Mouse (Mus musculus) hindbrain, embryonic 15.5 days (tissue): ENCODE data around the gene H2-Oa. TPM values are rescaled to one million over a fixed set of nuclear protein-coding genes. Genes with fewer than 3 reads are reported as not detected.
A peak's percentile ranks its signal among the peaks of the same experiment; 100 is the strongest.

Experiments used
- ATAC-seq: fragments of 200-750 bp; cut with Nextera tagmentation; 2 replicates; pipeline ENCODE4 v1.8.0; 2017; ENCODE audit warnings: low read depth, moderate number of reproducible peaks, moderate TSS enrichment; ENCODE audit not compliant: low FRiP score
- H3K27ac ChIP-seq: fragments of 300-500 bp; sonication (generic); replicated peaks from 2 replicates; pipeline ENCODE4 v1.5.1; 2015; ENCODE audit warnings: mild to moderate bottlenecking, inconsistent platforms
- H3K27me3 ChIP-seq: fragments of 300-500 bp; sonication (generic); 2 replicates; pipeline ENCODE4 v1.6.1; 2015; ENCODE audit warnings: control low read depth, inconsistent platforms
- H3K36me3 ChIP-seq: fragments of 300-500 bp; sonication (generic); 2 replicates; pipeline ENCODE4 v1.6.1; 2015; ENCODE audit warnings: control low read depth, inconsistent platforms
- H3K4me1 ChIP-seq: fragments of 300-500 bp; sonication (generic); replicated peaks from 2 replicates; pipeline ENCODE4 v1.6.1; 2015; ENCODE audit warnings: control low read depth, inconsistent platforms
- H3K4me2 ChIP-seq: fragments of 300-500 bp; sonication (generic); 2 replicates; pipeline ENCODE4 v1.6.1; 2015; ENCODE audit warnings: moderate library complexity, mild to moderate bottlenecking, inconsistent platforms
- H3K4me3 ChIP-seq: fragments of 300-500 bp; sonication (generic); 2 replicates; pipeline ENCODE4 v1.5.1; 2015; ENCODE audit warnings: mild to moderate bottlenecking, inconsistent platforms
- H3K9ac ChIP-seq: fragments of 300-500 bp; sonication (generic); 2 replicates; pipeline ENCODE4 v1.6.1; 2015; ENCODE audit warnings: inconsistent platforms
- H3K9me3 ChIP-seq: fragments of 300-500 bp; sonication (generic); 2 replicates; pipeline ENCODE4 v1.6.1; 2016; ENCODE audit warnings: control low read depth, inconsistent platforms
- WGBS: fragments of 180-500 bp; shearing (Covaris S2); methylation state at CpG from one replicate; pipeline ENCODE4 v1.1.7; 2015; 5-methylcytosine and 5-hydroxymethylcytosine counted together
- polyA plus RNA-seq: library from polyadenylated mRNA; unstranded; fragments of >200 nt; fragmentation: Nextera tagmentation; extraction: Ambion mirVana; gene quantifications from 2 replicates; pipeline ENCODE4 v1.2.1, GENCODE M21; 2015

H2-Oa gene
- polyA plus RNA-seq, 1 experiment from 2014 or later = 0.14 TPM

DNA sequence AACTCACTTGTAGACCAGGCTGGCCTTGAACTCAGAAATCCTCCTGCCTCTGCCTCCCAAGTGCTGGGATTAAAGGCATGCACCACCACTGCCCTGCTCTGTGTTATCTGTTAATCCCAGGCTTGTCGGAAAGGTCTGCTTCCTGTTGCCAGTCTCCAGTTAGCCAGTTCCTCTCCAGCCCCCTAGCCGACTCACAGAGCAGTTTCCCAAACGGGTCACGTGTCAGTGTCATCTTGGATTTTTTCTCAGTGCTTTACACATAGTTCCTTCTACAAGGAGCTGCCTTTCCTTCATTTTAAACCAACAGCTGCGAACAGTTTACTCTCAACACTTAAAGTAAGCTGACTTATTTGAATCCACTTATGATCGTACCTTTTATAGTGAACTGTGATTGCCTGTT lies 32.5 kb downstream of the H2-Oa start:
- Histone ChIP-seq H3K4me3 (no peak overlapping the region), H3K27me3 (no peaks in the 10 kb centered on the region), H3K9me3 (no peaks in the 10 kb centered on the region), H3K4me1 (peaks cover 39% of the 10 kb centered on the region), H3K4me2 (peak overlapping the region; percentile 88; the same call in 1 of the 2 replicates), H3K9ac (no peak overlapping the region), H3K27ac (no peak overlapping the region), H3K36me3 (no peaks in the 10 kb centered on the region)
- ATAC-seq = no peak
- 90% methylated on average over 6 of the region's 6 CpGs for WGBS

DNA sequence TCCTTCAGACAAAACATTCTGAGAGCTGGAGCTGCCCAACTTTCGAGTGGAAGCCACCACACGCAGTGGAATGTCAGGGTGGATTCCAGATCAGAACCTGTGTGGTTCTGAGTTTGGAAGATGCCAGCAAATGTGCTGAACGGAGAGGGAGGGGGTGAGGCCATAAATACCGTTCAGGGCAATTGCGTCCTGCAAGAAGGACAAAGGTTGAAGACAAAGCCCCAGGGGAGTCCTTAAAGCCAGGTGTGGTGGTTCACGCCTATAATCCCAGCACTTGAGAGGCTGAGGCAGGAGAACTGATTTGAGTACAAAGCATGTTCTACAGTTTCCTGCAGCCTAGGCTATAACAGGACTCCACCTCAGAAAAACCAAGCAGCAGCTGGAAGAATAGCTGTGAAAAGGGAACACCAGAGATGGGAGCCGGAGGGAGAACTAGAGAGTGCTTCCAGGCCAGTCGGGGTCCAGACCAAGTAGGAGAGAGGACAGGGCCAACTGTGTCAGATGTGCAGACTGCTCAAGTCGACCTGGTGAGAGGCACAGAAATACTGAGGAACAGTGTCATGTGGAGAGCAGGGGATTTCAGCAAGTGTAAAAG lies 34.8 kb downstream of the H2-Oa start:
- 59% methylated on average over 9 of the region's 9 CpGs for WGBS
- Histone ChIP-seq H3K27me3 (no peaks in the 10 kb centered on the region), H3K4me2 (no peak overlapping the region), H3K27ac (no peak overlapping the region), H3K4me3 (no peak overlapping the region), H3K9me3 (no peaks in the 10 kb centered on the region), H3K4me1 (peaks cover 39% of the 10 kb centered on the region), H3K36me3 (no peaks in the 10 kb centered on the region), H3K9ac (no peak overlapping the region)
- no peak for ATAC-seq

DNA sequence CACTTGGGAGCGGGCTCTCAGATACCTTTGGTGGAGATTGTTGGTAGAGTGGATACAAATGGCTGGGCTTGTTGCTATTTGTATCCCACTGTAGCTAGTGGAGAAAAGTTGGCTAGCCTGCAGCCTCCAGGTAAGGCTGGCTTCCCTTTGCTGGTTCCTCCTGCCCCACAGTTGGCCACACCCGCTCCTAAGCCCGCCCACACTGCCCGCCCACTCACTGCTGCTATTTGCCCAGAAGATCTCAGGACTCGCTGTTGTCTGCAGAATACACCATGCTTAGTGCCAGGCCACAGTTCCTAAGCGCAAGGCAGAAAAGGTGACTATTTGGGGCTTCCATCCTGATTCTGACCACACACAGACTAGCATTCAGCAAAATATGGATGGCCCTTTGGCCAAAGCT lies 35.3 kb downstream of the H2-Oa start:
- 29% methylated on average over 6 of the region's 6 CpGs for WGBS
- ATAC-seq = no peak
- H3K36me3 ChIP-seq = no peaks in the 10 kb centered on the region

GRCm38 (mm10) chr17:34128264-34128937 lies 36.3 kb downstream of the H2-Oa start:
- no peak overlapping the region for H3K9ac ChIP-seq
- H3K36me3 ChIP-seq = no peaks in the 10 kb centered on the region
- H3K27ac ChIP-seq = 0 out of 2 replicates have a peak overlapping the region, but pooled peaks have one; percentile 17
- no peaks in the 10 kb centered on the region for H3K9me3 ChIP-seq
- peaks cover 35% of the 10 kb centered on the region for H3K4me1 ChIP-seq
- H3K4me3 ChIP-seq = no peak overlapping the region; the same call in 1 of the 2 replicates
- H3K27me3 ChIP-seq = no peaks in the 10 kb centered on the region
- peak overlapping the region; percentile 29 for H3K4me2 ChIP-seq
- 21% methylated on average over 13 of the region's 13 CpGs for WGBS
- no peak for ATAC-seq

More for the DNA sequence above, 35.3 kb downstream of the H2-Oa start:
- Histone ChIP-seq H3K9me3 (no peaks in the 10 kb centered on the region), H3K4me2 (no peak overlapping the region), H3K9ac (no peak overlapping the region), H3K27me3 (no peaks in the 10 kb centered on the region), H3K4me3 (no peak overlapping the region), H3K27ac (no peak overlapping the region), H3K4me1 (peaks cover 39% of the 10 kb centered on the region)

- Histone ChIP-seq H3K4me1 (peaks cover 28% of the 10 kb centered on the region), H3K27ac (0 out of 2 replicates have a peak overlapping the region, but pooled peaks have one; percentile 17), H3K36me3 (no peaks in the 10 kb centered on the region), H3K9me3 (no peaks in the 10 kb centered on the region), H3K4me2 (peak overlapping the region; percentile 29), H3K9ac (no peak overlapping the region), H3K4me3 (no peak overlapping the region; the same call in 1 of the 2 replicates), H3K27me3 (no peaks in the 10 kb centered on the region)
- ATAC-seq = no peak
- 22% methylated on average over 18 of the region's 18 CpGs for WGBS
Observed at GRCm38 (mm10) chr17:34128944-34129791, 37.0 kb downstream of the H2-Oa start.

DNA sequence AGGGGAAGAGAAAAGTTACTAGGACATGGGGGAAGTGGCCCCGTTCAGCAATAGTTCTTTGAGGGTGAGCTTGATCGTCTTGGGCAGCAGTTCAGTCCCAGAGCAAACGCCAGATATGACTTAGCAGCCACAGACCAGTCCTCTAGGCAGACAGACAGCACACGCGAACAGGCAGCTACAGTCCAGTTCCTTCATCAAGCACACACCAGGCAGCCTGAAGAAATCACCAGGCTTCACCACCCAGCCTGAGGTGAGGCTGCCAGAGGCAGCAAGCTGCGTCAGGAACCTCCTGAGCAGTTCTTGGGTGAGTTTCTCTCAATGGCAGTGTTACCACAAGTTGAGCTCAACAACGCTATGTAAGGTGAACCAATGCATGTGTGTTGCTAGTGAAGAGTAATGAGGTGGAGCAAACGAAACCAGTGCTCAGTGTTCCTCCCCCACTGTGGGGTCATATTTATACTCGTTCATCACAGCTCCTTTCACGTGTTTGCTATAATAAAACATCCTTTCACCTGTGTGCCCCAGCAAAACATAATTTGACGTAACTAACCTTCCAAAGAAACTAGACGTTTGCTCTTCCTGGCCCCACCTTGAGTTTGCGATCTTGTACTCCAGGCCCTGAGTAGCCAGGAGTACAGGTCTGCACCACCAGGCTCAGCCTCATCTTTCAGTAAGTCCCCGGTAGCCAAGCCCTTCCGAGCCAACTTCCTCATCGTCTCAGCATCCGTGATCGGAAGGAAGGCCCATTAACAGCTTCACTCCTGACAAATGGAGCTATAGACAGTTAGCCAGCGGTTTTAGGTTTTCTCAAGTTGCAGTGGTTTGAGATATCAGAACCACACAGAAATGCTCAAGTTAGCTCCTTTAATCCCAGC lies 38.2 kb downstream of the H2-Oa start:
- H3K4me1 ChIP-seq = peaks cover 19% of the 10 kb centered on the region
- H3K27ac ChIP-seq = no peak overlapping the region
- no peaks in the 10 kb centered on the region for H3K36me3 ChIP-seq
- H3K4me3 ChIP-seq = no peak overlapping the region
- H3K4me2 ChIP-seq = no peak overlapping the region
- no peak for ATAC-seq
- H3K9ac ChIP-seq = no peak overlapping the region
- no peaks in the 10 kb centered on the region for H3K27me3 ChIP-seq
- 82% methylated on average over 19 of the region's 19 CpGs for WGBS
- H3K9me3 ChIP-seq = no peaks in the 10 kb centered on the region

- 75% methylated on average over 7 of the region's 7 CpGs for WGBS
- no peak for ATAC-seq
- no peak overlapping the region for H3K4me2 ChIP-seq
Observed at GRCm38 (mm10) chr17:34131911-34132310, 39.8 kb downstream of the H2-Oa start.

GRCm38 (mm10) chr17:34133289-34133688 lies 41.1 kb downstream of the H2-Oa start:
- Histone ChIP-seq H3K4me3 (no peak overlapping the region), H3K36me3 (no peaks in the 10 kb centered on the region), H3K4me2 (no peak overlapping the region), H3K4me1 (peaks cover 15% of the 10 kb centered on the region), H3K9ac (no peak overlapping the region), H3K27me3 (peaks cover 18% of the 10 kb centered on the region), H3K27ac (no peak overlapping the region), H3K9me3 (no peaks in the 10 kb centered on the region)
- 85% methylated on average over 11 of the region's 11 CpGs for WGBS
- no peak for ATAC-seq

More at GRCm38 (mm10) chr17:34131911-34132310, 39.8 kb downstream of the H2-Oa start:
- 0 out of 2 replicates have a peak, but pooled peaks cover 5% of the 10 kb centered on the region for H3K27me3 ChIP-seq
- H3K9me3 ChIP-seq = no peaks in the 10 kb centered on the region
- H3K9ac ChIP-seq = no peak overlapping the region
- H3K4me1 ChIP-seq = peaks cover 19% of the 10 kb centered on the region
- H3K4me3 ChIP-seq = no peak overlapping the region
- no peaks in the 10 kb centered on the region for H3K36me3 ChIP-seq
- H3K27ac ChIP-seq = no peak overlapping the region

DNA sequence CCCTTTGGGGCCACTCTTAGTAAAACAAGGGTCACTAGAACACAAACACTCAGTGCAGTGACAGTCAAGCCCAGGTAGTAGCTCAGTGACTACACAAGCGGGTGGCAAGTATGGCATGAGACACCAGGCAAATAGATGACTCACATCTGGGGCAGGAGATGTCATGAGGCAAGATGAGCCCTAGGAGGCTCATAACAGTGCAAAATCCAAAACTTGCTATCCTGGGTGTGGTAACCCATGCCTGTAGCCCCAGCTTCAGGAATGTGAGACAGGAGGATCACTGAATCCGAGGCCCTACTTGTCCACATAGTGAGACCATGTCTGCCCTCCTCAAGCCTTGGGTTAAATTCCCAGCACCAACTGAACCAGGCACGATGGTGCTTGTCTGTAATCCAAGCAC lies 42.3 kb downstream of the H2-Oa start:
- Histone ChIP-seq H3K4me3 (no peak overlapping the region), H3K9ac (no peak overlapping the region), H3K4me1 (peaks cover 9% of the 10 kb centered on the region), H3K4me2 (no peak overlapping the region), H3K27ac (no peak overlapping the region), H3K36me3 (no peaks in the 10 kb centered on the region), H3K9me3 (no peaks in the 10 kb centered on the region), H3K27me3 (peaks cover 30% of the 10 kb centered on the region)
- ATAC-seq = no peak
- 85% methylated on average over 3 of the region's 3 CpGs for WGBS

- peaks cover 17% of the 10 kb centered on the region for H3K4me1 ChIP-seq
- H3K36me3 ChIP-seq = no peaks in the 10 kb centered on the region
- ATAC-seq = peak; percentile 97
- peak overlapping the region; percentile 67 for H3K4me2 ChIP-seq
- H3K4me3 ChIP-seq = peak overlapping the region; percentile 39
- H3K27ac ChIP-seq = no peak overlapping the region
- peaks cover 39% of the 10 kb centered on the region for H3K27me3 ChIP-seq
- no peaks in the 10 kb centered on the region for H3K9me3 ChIP-seq
- 6% methylated on average over 31 of the region's 31 CpGs for WGBS
- H3K9ac ChIP-seq = peak overlapping the region; percentile 30; the same call in 1 of the 2 replicates
Observed at GRCm38 (mm10) chr17:34135297-34136224, 43.4 kb downstream of the H2-Oa start.
